Mouse (Mus musculus): ENCODE measurements around the gene Eps8l3.

The Eps8l3 gene

GRCm38 (mm10) chr3:107941261-107941660, 64.2 kb downstream of the Eps8l3 start:
- DNase-seq (ENCODE audit: extremely low spot score, low spot score) = no peak
